Mouse (Mus musculus): ENCODE results near the gene Obox5.
"Not testable (repeated sequence)": the region's sequence is repeated elsewhere in the genome, so short reads cannot be mapped to it uniquely, and the experiment has no call there.

Obox5 gene

GRCm38 (mm10) chr7:15749831-15750230 lies at the start of gene Obox5:
Gene Obox5, plus strand, starts transcription at chr7:15750131.
- not testable (repeated sequence) for DNase-seq (ENCODE audit: low read depth in 2 of 2, low spot score in 2 of 2)

DNA sequence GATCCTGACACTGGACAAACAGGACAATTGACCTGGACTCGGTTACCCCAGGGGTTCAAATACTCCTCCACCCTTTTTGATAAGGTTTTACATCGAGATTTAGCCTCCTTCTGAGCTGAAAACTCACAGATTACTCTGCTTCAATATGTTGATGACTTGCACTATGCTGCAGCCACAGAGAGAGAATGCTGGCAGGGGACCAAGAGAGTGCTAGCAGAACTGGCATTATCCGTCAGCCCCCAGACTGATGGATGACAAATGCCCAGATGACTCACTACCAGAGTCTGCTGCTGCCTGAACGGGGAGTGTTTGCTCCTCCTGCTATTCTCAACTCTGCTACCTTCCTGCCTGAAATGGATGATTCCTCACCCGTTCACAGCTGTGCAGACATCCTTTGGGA lies 635 bp upstream of the Obox5 start:
- DNase-seq (ENCODE audit: low read depth in 2 of 2, low spot score in 2 of 2) = not testable (repeated sequence)
